Mouse (Mus musculus) kidney, adult 2 months (tissue): ENCODE data around the gene Spata2. TPM values are rescaled to one million over a fixed set of nuclear protein-coding genes. Genes with fewer than 3 reads are reported as not detected.

Experiments used
- DNase-seq: peaks from one replicate; pipeline ENCODE4 v3.0.0; 2021
- H3K27ac ChIP-seq: fragments of 200-500 bp; 2 replicates; pipeline ENCODE4 v1.5.1; 2012; ENCODE audit warnings: low read depth, low read length, control low read depth, inconsistent platforms; ENCODE audit not compliant: insufficient read depth
- H3K27me3 ChIP-seq: fragments of 200-500 bp; replicated peaks from 2 replicates; pipeline ENCODE4 v1.6.1; 2012; ENCODE audit warnings: mild to moderate bottlenecking, moderate library complexity, low read length, inconsistent platforms; ENCODE audit not compliant: control insufficient read depth, insufficient read depth
- H3K36me3 ChIP-seq: fragments of 200-500 bp; 2 replicates; pipeline ENCODE4 v1.6.1; 2012; ENCODE audit warnings: mild to moderate bottlenecking, moderate library complexity, low read length, inconsistent platforms; ENCODE audit not compliant: control insufficient read depth, insufficient read depth
- H3K4me1 ChIP-seq: fragments of 200-500 bp; 2 replicates; pipeline ENCODE4 v1.6.1; 2011; ENCODE audit warnings: low read length; ENCODE audit not compliant: control insufficient read depth, insufficient read depth
- H3K4me3 ChIP-seq: fragments of 200-500 bp; 2 replicates; pipeline ENCODE4 v1.5.1; 2011; ENCODE audit warnings: mild to moderate bottlenecking, low read depth, low read length, control low read depth; ENCODE audit not compliant: insufficient read depth
- CTCF ChIP-seq: fragments of 200-500 bp; conservative IDR thresholded peaks from 2 replicates; pipeline ENCODE4 v1.5.1; 2011; ENCODE audit warnings: low read depth, mild to moderate bottlenecking, control low read depth, low read length, moderate library complexity, mixed read lengths; ENCODE audit not compliant: insufficient read depth, insufficient read length
- POLR2A ChIP-seq: fragments of 200-500 bp; IDR thresholded peaks from one replicate; pipeline ENCODE4 v1.6.1; 2011; ENCODE audit warnings: low read depth, low read length, control low read depth
- WGBS: fragments of 180-500 bp; shearing (Covaris S2); methylation state at CpG from one replicate; pipeline ENCODE4 v1.1.7; 2018; 5-methylcytosine and 5-hydroxymethylcytosine counted together
- polyA plus RNA-seq: library from polyadenylated mRNA; depleted of rRNA; stranded (reverse); fragments of >200 nt; gene quantifications from 2 replicates; pipeline ENCODE4 v1.2.3, GENCODE M21; 2012

The Spata2 gene
- polyA plus RNA-seq, 1 experiment: 26.5 TPM

DNA sequence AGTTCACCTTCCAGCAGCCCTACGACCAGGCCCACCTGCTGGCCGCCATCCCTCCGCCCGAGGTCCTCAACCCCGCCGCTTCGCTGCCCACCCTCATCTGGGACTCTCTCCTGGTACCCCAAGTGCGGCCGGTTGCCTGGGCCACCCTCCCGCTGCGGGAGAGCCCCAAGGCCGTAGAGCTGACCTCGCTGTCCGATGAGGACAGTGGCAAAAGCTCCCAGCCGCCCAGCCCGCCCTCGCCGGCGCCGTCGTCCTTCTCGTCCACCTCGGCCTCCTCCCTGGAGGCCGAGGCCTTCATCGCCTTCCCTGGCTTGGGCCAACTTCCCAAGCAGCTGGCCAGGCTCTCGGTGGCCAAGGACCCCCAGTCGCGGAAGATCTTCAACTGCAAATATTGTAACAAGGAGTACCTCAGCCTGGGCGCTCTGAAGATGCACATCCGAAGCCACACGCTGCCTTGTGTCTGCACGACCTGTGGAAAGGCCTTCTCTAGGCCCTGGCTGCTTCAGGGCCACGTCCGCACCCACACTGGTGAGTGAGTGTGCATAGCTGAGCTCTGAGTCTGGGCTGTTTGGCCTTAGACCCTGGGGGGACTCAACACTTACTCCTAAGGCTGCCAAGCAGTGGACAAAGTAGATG lies 46.1 kb upstream of the Spata2 start:
- peak overlapping the region; percentile 45 for H3K4me3 ChIP-seq
- H3K4me1 ChIP-seq: 0 out of 2 replicates have a peak, but pooled peaks cover 2% of the 10 kb centered on the region
- TF ChIP-seq CTCF (no peak), POLR2A (no peak)
- H3K36me3 ChIP-seq: no peaks in the 10 kb centered on the region
- H3K27me3 ChIP-seq: no peaks in the 10 kb centered on the region
- WGBS: 65% methylated on average over 32 of the region's 34 CpGs
- DNase-seq: no peak
- 0 out of 2 replicates have a peak overlapping the region, but pooled peaks have one; percentile 33 for H3K27ac ChIP-seq

DNA sequence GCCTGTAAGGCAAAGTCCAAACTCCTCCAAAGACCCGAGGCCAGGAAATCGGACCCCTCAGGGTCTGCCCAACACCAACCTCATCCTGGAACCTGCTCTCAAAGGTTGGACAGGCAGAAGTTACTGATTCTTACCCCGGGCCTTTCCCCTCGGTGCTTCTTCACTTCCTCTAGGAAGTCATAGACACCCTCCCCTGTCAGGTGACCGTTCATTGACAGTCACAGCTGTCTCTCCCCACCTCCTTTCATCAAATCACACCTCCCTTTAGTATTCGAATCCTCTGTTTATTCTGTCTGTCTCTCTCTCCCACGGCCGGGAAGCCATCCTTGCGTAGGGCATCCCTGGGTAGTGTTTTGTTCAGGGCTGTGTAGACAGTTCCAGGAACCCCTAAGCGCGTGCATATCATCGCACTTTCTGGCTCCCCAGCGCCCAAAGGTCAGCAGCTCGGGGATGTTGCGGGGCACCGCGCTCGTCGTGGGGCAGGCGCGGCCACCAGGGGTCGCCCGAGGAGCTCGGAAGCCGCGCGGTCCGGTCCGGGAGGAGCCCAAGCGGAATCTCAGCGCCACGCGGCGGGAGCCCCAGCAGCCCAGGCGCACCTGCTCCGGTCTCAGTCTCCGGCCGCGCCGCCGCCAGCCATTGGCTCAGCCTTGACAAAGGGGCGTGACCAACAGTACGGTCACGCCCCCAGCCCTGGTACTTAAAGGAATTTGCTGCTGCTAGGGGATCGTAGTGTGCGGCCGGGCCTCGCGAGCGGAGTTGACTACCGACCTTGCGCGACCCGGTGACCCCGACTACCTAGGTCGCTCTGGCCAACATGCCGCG lies 45.0 kb upstream of the Spata2 start, which contains the start of gene Snai1:
Gene Snai1, plus strand, starts transcription at position 720 of the 822 bp plus-strand sequence.
- Histone ChIP-seq H3K36me3 (no peaks in the 10 kb centered on the region), H3K27ac (0 out of 2 replicates have a peak within 1 kb of the TSS, but pooled peaks have one; percentile 14), H3K27me3 (no peaks in the 10 kb centered on the region), H3K4me3 (peak within 1 kb of the TSS; percentile 45), H3K4me1 (no peaks in the 10 kb centered on the region)
- TF ChIP-seq POLR2A (peak; percentile 69), CTCF (peak; percentile 71)
- under 1% methylated on average over 58 of the region's 58 CpGs for WGBS
- peak; percentile 97 for DNase-seq

DNA sequence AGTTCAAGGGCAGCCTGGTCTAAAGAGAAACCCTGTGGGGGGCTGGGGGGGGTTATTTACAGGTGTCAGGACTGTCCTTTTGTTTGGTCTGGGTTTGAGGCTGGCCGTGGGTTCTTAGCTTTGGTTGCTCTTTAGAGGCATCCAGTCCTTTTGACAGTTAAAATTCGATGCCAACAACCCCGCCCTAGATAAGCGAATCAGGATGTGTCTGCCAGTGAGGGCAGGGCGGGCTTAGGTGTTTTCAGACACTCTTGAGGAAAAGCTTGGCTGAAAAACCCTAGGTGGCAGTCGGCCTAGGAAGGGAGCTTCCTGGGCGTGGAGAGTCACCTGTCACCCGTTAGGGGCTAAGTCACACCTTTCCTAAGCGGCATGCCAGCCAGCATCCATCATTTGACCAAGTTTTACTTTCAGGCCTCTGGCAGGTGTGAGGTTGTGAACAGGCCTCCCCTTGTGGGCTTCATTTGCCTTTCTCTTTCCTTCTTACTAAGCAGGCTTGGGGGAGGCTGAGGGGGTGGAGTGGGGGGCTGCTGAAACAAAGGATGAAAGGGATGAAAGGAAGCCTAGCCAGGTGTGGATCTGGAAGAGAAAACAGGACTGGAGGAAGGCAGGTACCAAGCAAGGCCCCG lies 43.7 kb upstream of the Spata2 start:
- WGBS: 70% methylated on average over 10 of the region's 10 CpGs
- H3K27me3 ChIP-seq: no peaks in the 10 kb centered on the region
- DNase-seq: no peak

DNA sequence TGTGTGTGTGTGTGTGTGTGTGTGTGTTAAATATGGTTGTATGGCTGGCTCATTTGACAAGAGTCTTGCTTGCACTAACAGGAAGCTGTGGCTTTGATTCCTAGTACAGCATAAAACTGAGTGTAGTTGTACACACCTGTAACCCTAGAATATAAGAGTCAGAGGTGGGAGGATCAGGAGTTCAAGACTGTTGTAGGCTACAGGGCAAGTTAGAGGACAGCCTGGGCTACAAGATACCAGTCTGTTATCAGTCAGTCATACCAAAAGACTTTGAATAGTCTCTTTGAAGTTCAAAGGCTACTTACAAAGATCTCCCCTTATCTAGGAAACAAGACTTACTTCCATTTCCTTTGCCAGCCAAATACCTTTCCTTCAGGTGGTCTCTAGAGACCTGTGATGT lies 41.2 kb upstream of the Spata2 start:
- no peak overlapping the region for H3K27ac ChIP-seq
- no peak overlapping the region for H3K4me3 ChIP-seq
- no peaks in the 10 kb centered on the region for H3K4me1 ChIP-seq
- no peaks in the 10 kb centered on the region for H3K27me3 ChIP-seq
- no peak for DNase-seq
- H3K36me3 ChIP-seq: no peaks in the 10 kb centered on the region
- no peak for TF ChIP-seq CTCF
- no peak for TF ChIP-seq POLR2A

More for the DNA sequence above, 43.7 kb upstream of the Spata2 start:
- Histone ChIP-seq H3K4me1 (no peaks in the 10 kb centered on the region), H3K4me3 (no peak overlapping the region), H3K36me3 (no peaks in the 10 kb centered on the region), H3K27ac (no peak overlapping the region)
- TF ChIP-seq POLR2A (no peak), CTCF (no peak)

DNA sequence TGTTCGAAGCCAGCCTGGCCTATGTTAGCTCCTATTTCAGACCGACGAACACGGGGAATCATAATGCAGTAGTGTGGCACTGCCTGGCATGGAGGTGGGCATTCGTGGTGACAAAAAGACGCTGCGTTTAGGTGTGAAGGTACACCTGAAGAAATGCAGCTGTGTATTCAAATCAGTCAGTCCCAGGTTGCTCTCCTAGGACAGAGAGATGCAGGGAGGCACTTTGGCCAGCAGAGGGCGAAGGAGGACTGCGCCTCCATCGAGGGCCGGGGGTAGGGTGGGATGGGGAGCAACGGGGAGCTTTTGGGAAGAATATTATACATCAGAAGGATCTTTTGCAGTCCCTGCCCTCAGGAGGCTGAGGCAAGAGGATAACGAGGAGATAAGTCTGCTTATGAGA lies 39.4 kb upstream of the Spata2 start:
- DNase-seq: peak; percentile 37

DNA sequence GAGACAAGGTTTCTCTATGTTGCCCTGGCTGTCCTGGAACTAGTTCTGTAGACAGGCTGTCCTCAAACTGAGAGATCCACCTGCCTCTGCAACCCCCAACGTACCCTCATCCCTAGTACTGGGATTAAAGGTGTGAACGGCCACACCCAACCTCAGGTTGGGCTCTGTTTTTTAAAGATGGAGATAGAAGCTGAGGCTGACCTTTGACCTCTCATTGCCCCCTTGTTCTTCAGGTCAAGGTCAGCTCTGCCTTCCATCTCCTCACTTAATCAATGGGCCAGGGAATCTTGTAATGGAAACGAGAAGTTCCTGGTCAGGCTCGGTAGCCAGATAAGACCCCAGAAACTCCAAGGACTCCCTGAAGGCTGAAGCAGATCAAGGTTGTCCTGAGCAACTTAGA lies 37.8 kb upstream of the Spata2 start:
- H3K27me3 ChIP-seq: no peaks in the 10 kb centered on the region
- no peak for DNase-seq
- no peaks in the 10 kb centered on the region for H3K4me1 ChIP-seq
- no peak overlapping the region for H3K4me3 ChIP-seq
- TF ChIP-seq POLR2A (no peak), CTCF (no peak)
- no peaks in the 10 kb centered on the region for H3K36me3 ChIP-seq
- no peak overlapping the region for H3K27ac ChIP-seq
- WGBS: 90% methylated on average over 4 of the region's 4 CpGs

More for the DNA sequence above, 39.4 kb upstream of the Spata2 start:
- H3K4me3 ChIP-seq: no peak overlapping the region
- peak; percentile 83 for TF ChIP-seq CTCF
- no peak for TF ChIP-seq POLR2A
- H3K27me3 ChIP-seq: no peaks in the 10 kb centered on the region
- no peak overlapping the region for H3K27ac ChIP-seq
- no peaks in the 10 kb centered on the region for H3K4me1 ChIP-seq
- WGBS: 21% methylated on average over 13 of the region's 13 CpGs
- no peaks in the 10 kb centered on the region for H3K36me3 ChIP-seq

DNA sequence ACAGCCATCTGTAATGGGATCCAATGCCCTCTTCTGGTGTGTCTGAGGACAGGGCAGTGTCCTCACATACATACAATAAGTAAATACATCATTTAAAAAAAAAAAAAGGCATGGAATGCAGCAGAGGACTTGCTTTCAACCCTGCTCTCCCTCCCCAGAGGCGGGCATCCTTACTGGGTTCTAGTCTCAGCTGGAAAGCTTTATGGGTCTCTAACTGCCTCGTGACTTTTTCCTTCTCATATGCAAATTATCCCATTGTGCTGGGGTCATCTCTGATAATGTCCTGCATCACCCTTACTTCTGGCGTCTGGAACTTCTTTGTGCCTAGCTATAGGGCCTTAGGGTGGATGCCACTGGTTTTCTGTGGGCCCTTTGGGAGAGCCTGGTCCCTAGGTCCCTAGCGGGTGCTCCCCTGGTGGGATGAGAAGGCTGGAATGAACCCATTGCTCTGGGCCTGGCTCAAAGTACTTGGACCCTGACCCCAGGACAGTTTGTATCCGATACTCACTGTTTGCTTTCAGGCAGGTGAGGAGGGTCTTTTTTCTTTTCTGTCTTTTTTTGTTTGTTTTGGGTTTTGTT lies 37.3 kb upstream of the Spata2 start:
- WGBS: 61% methylated on average over 5 of the region's 5 CpGs
- no peak overlapping the region for H3K27ac ChIP-seq
- no peak for TF ChIP-seq CTCF
- TF ChIP-seq POLR2A: no peak
- H3K4me3 ChIP-seq: no peak overlapping the region
- H3K27me3 ChIP-seq: no peaks in the 10 kb centered on the region
- H3K36me3 ChIP-seq: no peaks in the 10 kb centered on the region
- DNase-seq: no peak
- H3K4me1 ChIP-seq: no peaks in the 10 kb centered on the region
